Mouse (Mus musculus): ENCODE measurements around the gene Pradc1. TPM values are rescaled to one million over a fixed set of nuclear protein-coding genes. Genes with fewer than 3 reads are reported as not detected.

Pradc1 gene
- total and polyA plus RNA-seq, 2 experiments = 6.3 to 19.7 TPM

DNA sequence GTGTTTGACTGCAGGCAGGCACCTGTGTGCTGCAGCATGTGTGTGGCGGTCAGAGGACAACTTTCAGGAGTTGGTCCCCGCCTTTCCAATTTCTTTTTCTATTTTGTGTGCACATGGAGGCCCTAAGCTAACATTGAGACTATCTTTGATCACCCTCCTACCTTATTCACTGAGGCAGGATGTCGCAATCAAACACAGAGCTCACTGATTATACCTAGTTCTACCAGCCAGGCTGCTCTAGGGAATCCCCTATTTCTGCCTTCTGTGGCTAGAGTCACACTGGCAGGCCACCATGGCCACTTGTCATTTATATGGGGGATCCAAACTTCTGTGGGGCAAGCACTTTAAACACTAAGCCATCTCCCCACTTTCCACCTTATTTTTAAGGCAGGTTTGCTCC, 37.9 kb upstream of the Pradc1 start:
- 40% methylated on average over 3 of the region's 3 CpGs for WGBS

DNA sequence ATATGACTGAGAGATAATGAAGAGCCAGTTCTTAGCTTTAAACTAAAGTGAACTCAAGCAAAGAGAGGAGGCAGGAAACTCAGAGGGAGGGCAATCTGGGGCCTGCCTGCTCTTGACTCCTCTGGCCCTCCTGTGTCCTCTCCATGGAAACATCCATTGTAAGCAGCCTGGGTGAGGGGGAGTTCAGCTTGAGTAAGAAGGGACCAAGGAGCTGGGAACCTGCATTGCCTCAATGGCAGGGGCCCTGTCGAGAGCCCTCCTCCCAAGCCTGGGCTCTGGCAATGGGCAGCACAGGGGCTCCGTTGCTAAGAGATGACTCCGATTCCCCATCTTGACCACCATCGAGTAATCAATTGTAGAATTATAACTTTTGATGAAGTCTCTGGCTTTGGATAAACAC, 36.7 kb upstream of the Pradc1 start:
- no peak for DNase-seq (ENCODE audit: extremely low read depth, low read depth, low spot score)
- TF ChIP-seq CTCF (IDR thresholded peaks at IDR 0.05; ENCODE audit: low read depth, low read length) (no peak), POLR2A (IDR thresholded peaks at IDR 0.05; ENCODE audit: extremely low read depth, insufficient read depth, low read length) (no peak)
- Histone ChIP-seq H3K27ac (replicated peaks; ENCODE audit: insufficient read depth, low read depth, low read length) (no peak overlapping the region), H3K27me3 (ENCODE audit: control insufficient read depth, insufficient read depth, low read length) (peaks cover 8% of the 10 kb centered on the region; the same call in 1 of the 2 replicates), H3K79me2 (ENCODE audit: control insufficient read depth, insufficient read depth, low read length) (no peaks in the 10 kb centered on the region), H3K9ac (ENCODE audit: low read depth, low read length) (no peak overlapping the region), H3K4me1 (ENCODE audit: control insufficient read depth, insufficient read depth, low read length) (no peaks in the 10 kb centered on the region), H3K4me3 (ENCODE audit: insufficient read depth, low read depth, low read length) (no peak overlapping the region), H3K36me3 (ENCODE audit: control insufficient read depth, insufficient read depth, low read length) (no peaks in the 10 kb centered on the region)
- WGBS = 89% methylated on average over 4 of the region's 4 CpGs

More for the DNA sequence above, 37.9 kb upstream of the Pradc1 start:
- no peak for DNase-seq (ENCODE audit: extremely low read depth, low read depth, low spot score)
- no peak overlapping the region for H3K27ac ChIP-seq (replicated peaks; ENCODE audit: insufficient read depth, low read depth, low read length)
- H3K36me3 ChIP-seq (ENCODE audit: control insufficient read depth, insufficient read depth, low read length) = no peaks in the 10 kb centered on the region
- H3K27me3 ChIP-seq (ENCODE audit: control insufficient read depth, insufficient read depth, low read length) = no peaks in the 10 kb centered on the region; the same call in 1 of the 2 replicates
- no peak overlapping the region for H3K9ac ChIP-seq (ENCODE audit: low read depth, low read length)
- TF ChIP-seq CTCF (IDR thresholded peaks at IDR 0.05; ENCODE audit: low read depth, low read length) = no peak
- no peak for TF ChIP-seq POLR2A (IDR thresholded peaks at IDR 0.05; ENCODE audit: extremely low read depth, insufficient read depth, low read length)
- no peaks in the 10 kb centered on the region for H3K4me1 ChIP-seq (ENCODE audit: control insufficient read depth, insufficient read depth, low read length)
- no peak overlapping the region for H3K4me3 ChIP-seq (ENCODE audit: insufficient read depth, low read depth, low read length)
- H3K79me2 ChIP-seq (ENCODE audit: control insufficient read depth, insufficient read depth, low read length) = no peaks in the 10 kb centered on the region

DNA sequence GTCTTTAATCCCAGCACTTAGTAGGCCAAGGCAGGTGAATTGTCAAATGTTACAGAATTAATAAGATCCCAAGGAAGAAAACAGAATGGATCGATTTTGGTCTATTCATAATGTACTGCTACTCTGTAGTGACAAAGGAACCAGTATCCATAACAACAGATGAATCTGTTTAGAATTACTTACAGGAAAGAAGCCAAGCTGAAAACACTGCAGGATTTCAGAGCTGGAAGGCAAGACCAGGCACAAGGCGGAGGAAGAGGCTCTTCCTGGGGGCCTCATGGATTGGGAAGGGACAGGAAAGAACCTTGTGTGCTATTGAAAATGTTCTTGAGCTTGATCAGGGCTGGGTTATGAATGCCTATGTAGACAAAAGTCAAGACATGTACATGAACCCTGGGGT, 34.0 kb upstream of the Pradc1 start:
- no peak for TF ChIP-seq POLR2A (IDR thresholded peaks at IDR 0.05; ENCODE audit: extremely low read depth, insufficient read depth, low read length)
- TF ChIP-seq CTCF (IDR thresholded peaks at IDR 0.05; ENCODE audit: low read depth, low read length) = no peak
- H3K4me1 ChIP-seq (ENCODE audit: control insufficient read depth, insufficient read depth, low read length) = no peaks in the 10 kb centered on the region
- 70% methylated on average over 2 of the region's 2 CpGs for WGBS

DNA sequence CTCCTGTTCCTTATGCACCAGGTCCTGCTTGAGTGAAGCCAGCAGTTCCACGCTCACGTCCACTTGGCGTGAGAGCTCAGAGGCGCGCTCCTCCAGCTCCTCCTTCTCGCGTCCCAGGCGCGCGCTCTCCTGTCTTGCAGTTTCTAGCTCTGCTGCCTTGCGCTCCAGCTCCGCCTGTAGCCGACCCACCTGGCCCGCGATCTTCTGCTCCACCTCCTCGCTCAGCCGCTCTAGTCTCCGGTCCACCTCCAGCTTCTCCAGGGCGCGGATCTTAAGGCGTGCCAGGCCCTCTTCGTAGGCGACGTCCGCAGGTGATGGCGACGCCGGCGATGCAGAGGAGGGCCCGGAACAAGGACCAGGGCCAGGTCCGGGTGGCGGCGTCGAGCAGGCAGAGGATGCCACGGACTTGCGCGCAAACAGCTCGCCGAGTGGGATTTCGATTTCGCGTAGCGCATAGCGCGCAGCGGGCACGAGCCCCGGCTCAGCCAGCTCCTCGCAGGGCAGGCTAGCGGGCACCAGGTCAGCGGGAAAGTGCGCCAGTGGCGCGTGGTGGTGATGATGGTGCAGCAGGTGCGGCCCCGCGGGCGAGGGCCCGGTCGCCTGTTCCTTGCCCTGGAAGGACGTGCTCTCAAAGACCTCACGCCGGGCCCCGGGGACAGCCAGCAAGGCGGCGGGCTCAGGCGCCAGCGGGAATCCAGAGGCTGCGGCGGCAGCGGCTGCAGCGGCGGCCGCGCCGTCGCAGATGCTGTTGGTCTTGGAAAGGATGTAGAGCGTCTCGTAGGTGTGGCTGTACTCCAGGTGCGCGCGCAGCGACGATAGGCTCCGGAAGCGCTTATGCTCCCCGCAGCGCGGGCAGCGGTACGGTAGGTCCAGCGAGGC, 32.3 kb upstream of the Pradc1 start:
- no peaks in the 10 kb centered on the region for H3K36me3 ChIP-seq (ENCODE audit: control insufficient read depth, insufficient read depth, low read length)
- TF ChIP-seq CTCF (IDR thresholded peaks at IDR 0.05; ENCODE audit: low read depth, low read length) = no peak
- no peak for TF ChIP-seq POLR2A (IDR thresholded peaks at IDR 0.05; ENCODE audit: extremely low read depth, insufficient read depth, low read length)
- no peak overlapping the region for H3K4me3 ChIP-seq (ENCODE audit: insufficient read depth, low read depth, low read length)
- H3K27me3 ChIP-seq (ENCODE audit: control insufficient read depth, insufficient read depth, low read length) = peaks cover 10% of the 10 kb centered on the region; the same call in 1 of the 2 replicates
- no peak overlapping the region for H3K27ac ChIP-seq (replicated peaks; ENCODE audit: insufficient read depth, low read depth, low read length)
- 6% methylated on average over 92 of the region's 92 CpGs for WGBS
- DNase-seq (ENCODE audit: extremely low read depth, low read depth, low spot score) = no peak
- H3K4me1 ChIP-seq (ENCODE audit: control insufficient read depth, insufficient read depth, low read length) = no peaks in the 10 kb centered on the region
- no peak overlapping the region for H3K9ac ChIP-seq (ENCODE audit: low read depth, low read length)
- H3K79me2 ChIP-seq (ENCODE audit: control insufficient read depth, insufficient read depth, low read length) = no peaks in the 10 kb centered on the region

More for the DNA sequence above, 34.0 kb upstream of the Pradc1 start:
- Histone ChIP-seq H3K27me3 (ENCODE audit: control insufficient read depth, insufficient read depth, low read length) (peaks cover 10% of the 10 kb centered on the region; the same call in 1 of the 2 replicates), H3K27ac (replicated peaks; ENCODE audit: insufficient read depth, low read depth, low read length) (no peak overlapping the region), H3K79me2 (ENCODE audit: control insufficient read depth, insufficient read depth, low read length) (no peaks in the 10 kb centered on the region), H3K36me3 (ENCODE audit: control insufficient read depth, insufficient read depth, low read length) (no peaks in the 10 kb centered on the region), H3K9ac (ENCODE audit: low read depth, low read length) (no peak overlapping the region), H3K4me3 (ENCODE audit: insufficient read depth, low read depth, low read length) (no peak overlapping the region)
- no peak for DNase-seq (ENCODE audit: extremely low read depth, low read depth, low spot score)

DNA sequence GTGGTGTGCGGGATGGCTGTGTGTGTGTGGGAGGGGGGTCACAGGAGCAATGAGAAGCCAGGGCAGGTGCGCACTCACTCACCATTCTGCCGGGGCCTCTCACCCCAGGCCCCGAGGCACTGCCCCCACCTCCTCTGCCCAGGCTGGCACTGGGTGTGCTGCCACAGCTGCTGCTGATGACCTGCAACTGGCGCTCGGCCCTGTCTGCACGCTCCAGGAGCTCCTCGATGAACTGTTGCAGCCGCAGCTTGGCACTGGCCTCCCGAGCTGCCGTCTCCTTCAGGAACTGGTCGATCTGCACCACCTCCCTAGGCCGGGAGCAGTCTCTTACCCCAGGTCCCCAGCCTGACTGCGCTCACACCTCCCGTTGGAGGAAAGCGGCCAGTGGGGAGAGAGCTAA, 28.9 kb upstream of the Pradc1 start:
- Histone ChIP-seq H3K4me3 (ENCODE audit: insufficient read depth, low read depth, low read length) (no peak overlapping the region), H3K27ac (replicated peaks; ENCODE audit: insufficient read depth, low read depth, low read length) (no peak overlapping the region), H3K79me2 (ENCODE audit: control insufficient read depth, insufficient read depth, low read length) (no peaks in the 10 kb centered on the region), H3K36me3 (ENCODE audit: control insufficient read depth, insufficient read depth, low read length) (no peaks in the 10 kb centered on the region), H3K4me1 (ENCODE audit: control insufficient read depth, insufficient read depth, low read length) (no peaks in the 10 kb centered on the region), H3K27me3 (ENCODE audit: control insufficient read depth, insufficient read depth, low read length) (peaks cover 10% of the 10 kb centered on the region; the same call in 1 of the 2 replicates), H3K9ac (ENCODE audit: low read depth, low read length) (no peak overlapping the region)
- no peak for DNase-seq (ENCODE audit: extremely low read depth, low read depth, low spot score)
- TF ChIP-seq POLR2A (IDR thresholded peaks at IDR 0.05; ENCODE audit: extremely low read depth, insufficient read depth, low read length) (no peak), CTCF (IDR thresholded peaks at IDR 0.05; ENCODE audit: low read depth, low read length) (no peak)
- WGBS = 66% methylated on average over 16 of the region's 16 CpGs

DNA sequence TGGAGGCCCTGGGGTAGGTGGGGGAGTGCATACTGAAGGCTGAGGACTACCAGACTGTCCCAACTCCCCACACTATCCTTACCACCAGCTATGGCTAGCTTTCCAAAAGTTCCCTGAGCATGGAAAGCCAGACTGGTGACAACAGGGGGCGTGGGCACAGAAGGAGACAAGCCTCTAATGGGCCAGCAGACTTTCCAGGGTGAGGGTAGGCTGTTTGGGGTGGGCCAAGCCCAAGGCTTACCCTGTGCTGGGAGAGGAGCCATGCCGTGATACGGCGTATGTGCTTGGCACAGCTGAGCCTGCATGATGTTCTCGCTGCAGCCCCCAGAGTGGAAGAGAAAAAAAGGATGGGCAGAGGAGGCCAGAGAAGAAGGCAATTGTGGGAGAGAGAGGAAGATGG, 28.2 kb upstream of the Pradc1 start:
- H3K27ac ChIP-seq (replicated peaks; ENCODE audit: insufficient read depth, low read depth, low read length) = no peak overlapping the region
- DNase-seq (ENCODE audit: extremely low read depth, low read depth, low spot score) = no peak
- H3K9ac ChIP-seq (ENCODE audit: low read depth, low read length) = no peak overlapping the region
- no peaks in the 10 kb centered on the region for H3K4me1 ChIP-seq (ENCODE audit: control insufficient read depth, insufficient read depth, low read length)
- no peak overlapping the region for H3K4me3 ChIP-seq (ENCODE audit: insufficient read depth, low read depth, low read length)
- TF ChIP-seq CTCF (IDR thresholded peaks at IDR 0.05; ENCODE audit: low read depth, low read length) = no peak
- TF ChIP-seq POLR2A (IDR thresholded peaks at IDR 0.05; ENCODE audit: extremely low read depth, insufficient read depth, low read length) = no peak
- H3K27me3 ChIP-seq (ENCODE audit: control insufficient read depth, insufficient read depth, low read length) = peaks cover 10% of the 10 kb centered on the region; the same call in 1 of the 2 replicates
- no peaks in the 10 kb centered on the region for H3K79me2 ChIP-seq (ENCODE audit: control insufficient read depth, insufficient read depth, low read length)
- WGBS = 83% methylated on average over 5 of the region's 5 CpGs
- H3K36me3 ChIP-seq (ENCODE audit: control insufficient read depth, insufficient read depth, low read length) = no peaks in the 10 kb centered on the region
